Mouse (Mus musculus) cortical plate, adult 2 months (tissue): Measurements from ENCODE around the gene Fam193a.

Experiments
- CTCF ChIP-seq: fragments of 200-500 bp; IDR thresholded peaks from 2 replicates; pipeline ENCODE4 v1.5.1; 2011; ENCODE audit warnings: mild to moderate bottlenecking, control low read depth, low read length; ENCODE audit not compliant: insufficient read depth; ENCODE audit errors: extremely low read depth
- POLR2A ChIP-seq: fragments of 200-500 bp; IDR thresholded peaks from 2 replicates; pipeline ENCODE4 v1.6.1; 2011; ENCODE audit warnings: mild to moderate bottlenecking, low read length, control low read depth; ENCODE audit not compliant: insufficient read depth; ENCODE audit errors: extremely low read depth

DNA sequence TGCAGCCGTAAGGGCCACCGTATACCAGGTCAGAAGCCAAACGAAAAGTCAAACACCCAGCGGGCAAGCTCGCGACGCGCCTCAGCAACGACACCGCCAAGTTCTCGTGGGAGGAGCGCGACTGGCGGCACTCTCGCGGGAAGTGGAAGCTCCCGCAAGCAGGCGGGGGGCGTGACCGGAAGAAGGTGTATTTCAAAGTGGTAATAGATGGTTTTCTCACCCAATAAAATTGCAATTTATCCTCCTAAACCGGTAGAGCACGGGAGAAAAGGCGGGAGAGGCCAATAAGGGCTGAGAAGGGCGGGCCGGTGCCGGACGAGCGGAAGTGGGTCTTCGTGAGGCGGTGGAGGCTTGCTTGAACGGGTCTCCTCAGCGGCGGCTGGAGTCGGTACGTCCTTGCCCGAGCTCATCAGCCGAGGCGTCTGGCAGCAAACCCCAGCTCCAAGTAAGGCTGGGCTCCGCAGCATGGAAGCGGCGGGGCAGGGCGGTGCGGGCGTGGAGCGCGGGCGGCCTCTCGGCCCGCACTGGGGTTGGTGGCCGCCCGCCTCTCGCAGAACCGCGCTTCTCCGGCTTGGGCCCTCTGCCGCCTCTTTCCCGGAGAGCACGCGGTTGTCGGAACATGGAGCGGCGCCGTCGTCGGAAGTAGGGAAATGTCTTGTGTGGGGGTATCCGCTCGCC, 33.5 kb upstream of the Fam193a start, which contains the start of gene Rnf4:
- TF ChIP-seq CTCF (no peak), POLR2A (peak; percentile 92)
